Mouse (Mus musculus) cerebellum, postnatal 14 days (tissue): ENCODE data around the gene Hcrt.

Experiments
- DNase-seq, 2 experiments: peaks; one replicate each; pipeline ENCODE4 v3.0.0; 2021; ENCODE audit warnings: mixed read lengths in 2 of 2

Hcrt gene

DNA sequence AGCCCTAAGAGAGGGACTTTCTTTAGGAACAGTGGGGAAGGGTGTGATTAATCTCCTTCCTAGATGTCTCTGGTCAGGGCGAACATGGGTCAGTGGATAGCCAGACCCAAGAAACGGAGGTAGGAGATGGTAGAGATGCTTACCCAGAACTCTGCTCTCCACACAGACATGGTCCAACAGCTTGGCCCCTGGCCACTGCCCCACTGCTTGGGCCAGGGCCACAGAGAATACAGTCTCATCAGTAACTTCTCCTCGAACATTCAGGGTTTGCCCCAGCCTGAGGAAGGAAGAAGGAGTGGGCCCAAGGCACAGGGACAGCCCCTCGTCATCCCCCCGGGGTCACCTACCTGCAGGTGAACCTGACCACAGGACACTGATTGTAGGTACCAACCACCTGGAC lies 5.1 kb upstream of the Hcrt start:
- no peak for DNase-seq

DNA sequence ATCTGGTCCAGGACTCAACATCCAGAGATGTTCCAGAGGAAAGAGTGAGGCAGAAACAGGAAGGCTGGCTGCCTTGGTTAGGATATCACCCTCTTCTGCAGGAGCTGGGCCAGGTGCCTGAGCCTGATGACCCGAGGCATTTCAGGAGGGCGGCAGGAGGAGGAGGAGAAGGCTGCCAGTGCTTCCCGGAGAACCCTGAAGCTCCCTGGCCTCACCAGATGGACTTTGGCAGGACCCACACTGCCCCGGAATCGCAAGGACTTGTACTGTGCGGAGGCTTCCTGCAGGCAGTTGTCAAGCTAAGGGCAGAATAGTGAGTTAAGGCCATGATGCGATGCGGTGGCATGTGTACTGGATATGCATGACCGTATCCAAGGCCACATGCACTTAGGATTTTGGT lies 4.0 kb upstream of the Hcrt start:
- no peak for DNase-seq

DNA sequence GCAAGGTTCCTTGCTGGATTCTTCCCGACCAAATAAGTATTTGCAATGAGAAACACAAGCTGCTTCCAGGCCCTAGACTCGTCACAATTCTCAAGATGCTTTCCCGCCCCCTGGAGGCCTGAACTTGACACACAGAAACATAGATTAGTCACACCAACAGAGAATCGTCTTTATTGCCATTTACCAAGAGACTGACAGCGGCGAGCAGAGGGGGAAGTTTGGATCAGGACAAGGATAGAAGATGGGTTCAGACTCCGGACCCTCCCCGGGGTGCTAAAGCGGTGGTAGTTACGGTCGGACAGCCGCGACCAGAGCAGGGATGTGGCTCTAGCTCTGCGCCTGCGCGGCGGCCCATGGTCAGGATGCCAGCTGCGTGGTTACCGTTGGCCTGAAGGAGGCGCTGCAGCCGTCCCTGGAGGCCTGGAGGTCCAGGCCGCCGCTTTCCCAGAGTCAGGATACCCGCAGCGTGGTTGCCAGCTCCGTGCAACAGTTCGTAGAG lies 1.1 kb downstream of the Hcrt start:
- DNase-seq: peak; percentile 91 to 95

DNA sequence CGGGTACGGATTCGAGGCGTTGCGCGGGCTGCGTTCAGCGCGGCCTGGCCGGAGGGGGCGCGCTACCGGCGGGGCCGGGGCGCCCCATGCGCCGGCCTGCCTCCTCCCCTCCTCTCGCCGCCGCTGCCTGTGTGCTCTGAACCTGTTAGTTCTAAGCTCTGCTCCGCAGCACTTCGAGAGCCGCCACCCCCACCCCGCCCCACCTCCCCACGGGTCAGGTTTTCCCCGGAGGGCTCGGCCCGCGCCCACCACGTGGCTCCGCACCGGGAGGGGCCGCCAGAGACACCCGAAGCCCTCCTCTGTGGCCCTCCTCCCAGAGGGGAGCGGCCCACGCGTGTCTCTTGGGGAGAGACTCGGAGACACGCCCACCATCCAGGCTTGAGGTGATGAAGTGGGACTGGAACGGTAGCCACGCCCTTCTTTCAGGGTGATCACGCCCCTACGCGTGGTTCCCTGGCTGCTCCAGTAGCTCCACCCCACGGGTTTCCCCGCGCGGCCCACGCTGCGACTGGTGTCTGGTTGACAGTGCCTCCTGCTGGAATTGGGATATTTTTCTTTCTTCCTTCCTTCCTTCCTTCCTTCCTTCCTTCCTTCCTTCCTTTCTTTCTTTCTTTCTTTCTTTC lies 3.0 kb downstream of the Hcrt start, which contains the start of gene Kcnh4:
Gene Kcnh4, minus strand, starts transcription at position 332 of the 623 bp plus-strand sequence.
- peak; percentile 45 to 62 for DNase-seq

DNA sequence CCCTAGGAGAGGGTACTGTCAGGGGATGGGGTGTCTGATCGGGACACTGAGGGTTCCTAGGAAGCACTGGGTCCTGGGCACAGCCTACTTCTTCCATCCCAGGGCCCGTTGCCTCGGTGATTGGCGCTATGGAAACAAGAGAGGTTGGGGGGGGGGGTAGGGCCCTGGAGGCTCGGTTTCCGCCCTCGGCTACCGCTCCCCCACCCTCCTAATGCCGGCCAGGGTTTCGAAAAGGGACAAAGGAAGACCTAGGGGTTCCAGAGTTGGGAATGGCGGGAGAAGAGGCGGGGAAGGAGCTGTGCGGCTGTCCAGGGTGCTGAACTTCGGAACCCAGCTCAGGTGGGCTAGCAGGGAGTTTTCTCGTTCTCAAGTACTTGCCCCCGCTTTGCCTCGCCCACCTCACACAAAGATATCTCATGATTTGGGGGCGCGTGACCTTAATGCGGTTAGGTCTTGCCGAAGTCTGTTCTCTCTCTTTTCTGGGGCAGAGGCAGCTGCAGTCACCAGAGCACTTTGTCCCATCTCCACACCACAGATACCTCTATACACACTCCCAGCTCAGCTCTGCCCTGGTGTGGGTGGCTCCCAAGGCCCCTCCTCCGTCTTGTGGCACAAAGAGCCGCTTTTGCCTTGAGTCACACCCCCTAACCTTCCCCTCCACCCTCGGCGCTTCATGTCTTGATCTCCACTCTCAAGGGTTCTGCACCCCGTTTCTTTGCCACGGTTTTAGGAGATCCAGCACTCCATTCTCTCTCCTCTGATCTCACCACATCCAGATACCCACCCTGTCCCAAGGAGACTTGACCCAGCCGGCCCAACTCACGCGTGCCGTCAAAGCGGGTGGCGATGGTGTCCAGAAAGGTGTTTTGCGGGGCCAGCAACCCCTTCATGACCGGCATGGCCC lies 3.8 kb downstream of the Hcrt start:
- no peak for DNase-seq

DNA sequence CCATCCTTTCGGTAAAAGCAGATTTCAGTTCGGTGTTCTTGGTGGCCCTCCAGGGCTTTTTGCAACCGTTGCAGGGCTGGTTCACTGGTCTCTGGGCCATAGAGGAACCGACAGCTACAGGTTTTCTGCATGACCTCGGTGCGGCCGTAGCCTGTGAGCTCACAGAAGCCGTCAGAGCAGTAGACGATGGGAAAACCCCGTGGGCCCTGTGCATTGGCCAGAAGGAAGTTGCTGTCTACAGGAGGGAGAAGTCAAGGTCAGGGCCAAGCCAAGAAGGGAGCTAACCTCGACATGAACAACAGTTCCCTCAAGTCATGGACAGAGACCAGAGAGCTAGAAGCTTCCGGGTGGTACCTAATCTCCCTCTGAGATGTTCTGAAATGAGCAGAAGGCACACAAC lies 5.2 kb downstream of the Hcrt start:
- DNase-seq: no peak

DNA sequence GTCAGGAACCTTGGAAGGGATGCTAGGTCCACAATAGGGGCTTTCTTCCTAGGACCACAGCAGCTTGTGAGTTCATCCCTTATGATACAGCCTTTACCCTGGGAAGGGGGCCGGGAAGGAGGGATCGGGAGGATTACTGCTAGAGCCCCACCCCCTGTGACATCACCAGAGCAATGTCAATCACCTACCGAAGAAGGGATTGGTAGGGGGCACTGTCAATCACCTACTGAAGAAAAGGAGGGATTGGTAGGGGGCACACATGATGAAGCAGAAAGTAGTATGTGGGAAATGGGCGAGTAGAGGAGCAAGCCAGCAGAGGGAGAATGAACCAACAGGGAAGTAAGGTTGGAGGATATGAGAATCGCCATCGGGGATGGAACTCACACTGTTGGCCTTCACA lies 6.3 kb downstream of the Hcrt start:
- no peak for DNase-seq

DNA sequence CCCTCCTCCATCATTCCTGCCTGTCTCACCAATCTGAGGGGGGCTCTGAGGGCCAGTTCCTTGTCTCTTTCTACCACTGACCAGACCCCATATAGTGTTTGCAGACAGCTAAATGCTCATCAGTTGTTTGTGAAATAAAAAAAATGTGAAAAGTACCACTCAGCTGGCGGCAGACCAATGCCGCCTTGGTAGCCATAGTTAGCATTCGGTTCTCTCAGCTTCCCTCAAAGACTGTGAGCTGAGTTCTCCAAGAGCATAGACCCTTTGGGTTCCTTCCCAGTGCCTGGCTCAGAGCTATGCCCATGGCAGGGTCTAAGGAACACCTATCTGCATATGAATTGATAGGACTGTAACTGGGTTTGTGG lies 8.1 kb downstream of the Hcrt start:
- DNase-seq: no peak

DNA sequence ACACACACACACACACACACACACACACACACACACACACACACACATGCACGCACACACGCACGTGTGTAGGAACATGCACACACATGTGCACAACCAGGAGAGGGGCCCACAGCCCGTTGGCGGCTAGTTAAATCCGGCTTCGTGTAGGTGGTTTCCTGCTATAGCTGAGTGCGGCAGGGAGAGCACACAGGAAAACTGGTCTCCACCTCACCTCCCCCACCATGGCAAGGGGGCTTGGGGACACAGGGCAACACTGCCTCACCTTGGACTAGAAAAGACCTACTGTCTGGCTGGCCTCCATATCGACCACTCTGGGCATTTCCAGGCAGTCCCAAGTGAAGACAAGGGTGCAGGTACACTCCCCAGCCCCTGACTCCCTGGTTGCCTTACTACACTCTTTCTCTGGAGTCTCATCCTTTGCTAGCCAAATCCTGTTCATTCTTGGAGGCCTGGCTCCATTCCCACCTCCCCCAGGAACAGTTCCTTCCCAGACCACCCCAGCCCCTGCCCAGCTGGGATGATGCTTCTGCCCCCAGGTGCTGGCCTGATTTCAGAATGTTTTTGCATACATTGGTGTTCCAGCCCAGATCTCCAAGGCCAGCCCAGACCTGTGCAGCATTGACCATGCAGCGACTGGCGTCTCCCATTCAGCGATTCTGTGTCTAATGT lies 8.6 kb downstream of the Hcrt start:
- DNase-seq: no peak

DNA sequence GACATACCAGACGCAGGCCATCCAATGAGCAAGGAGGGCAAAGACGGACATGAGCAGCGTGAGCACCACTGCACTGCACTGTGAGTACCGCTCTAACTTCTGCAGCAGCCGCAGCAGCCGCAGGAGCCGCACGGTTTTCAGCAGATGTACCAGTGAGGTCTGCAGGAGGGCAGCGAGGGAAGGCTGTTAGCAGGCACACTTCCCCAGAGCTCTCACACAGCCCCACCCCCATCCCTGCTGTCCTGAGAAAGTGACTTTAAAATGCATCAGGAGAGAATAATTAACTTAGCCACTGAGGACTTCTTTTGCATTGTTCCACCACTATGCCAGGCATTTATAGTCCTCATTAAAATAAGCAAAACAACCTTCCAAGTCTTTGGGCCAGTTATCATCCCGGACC lies 10.4 kb downstream of the Hcrt start:
- DNase-seq: no peak

DNA sequence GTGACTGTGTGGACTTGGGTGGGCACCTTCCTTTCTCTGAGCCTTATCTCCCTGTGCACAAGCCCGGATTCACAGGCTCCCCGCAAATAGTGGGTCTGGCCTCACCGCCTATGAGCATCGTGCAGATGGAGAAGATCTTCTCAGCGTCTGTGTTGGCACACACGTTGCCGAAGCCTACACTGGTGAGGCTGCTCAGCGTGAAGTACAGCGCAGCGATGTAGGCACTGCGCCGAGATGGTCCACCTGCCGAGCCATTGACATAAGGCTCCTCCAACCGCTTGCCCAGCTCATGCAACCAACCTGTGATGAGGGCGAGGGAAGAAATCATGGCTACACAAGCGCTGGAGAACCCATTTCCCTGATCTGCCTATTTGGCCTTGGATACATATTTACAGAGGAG lies 12.6 kb downstream of the Hcrt start:
- DNase-seq: no peak

DNA sequence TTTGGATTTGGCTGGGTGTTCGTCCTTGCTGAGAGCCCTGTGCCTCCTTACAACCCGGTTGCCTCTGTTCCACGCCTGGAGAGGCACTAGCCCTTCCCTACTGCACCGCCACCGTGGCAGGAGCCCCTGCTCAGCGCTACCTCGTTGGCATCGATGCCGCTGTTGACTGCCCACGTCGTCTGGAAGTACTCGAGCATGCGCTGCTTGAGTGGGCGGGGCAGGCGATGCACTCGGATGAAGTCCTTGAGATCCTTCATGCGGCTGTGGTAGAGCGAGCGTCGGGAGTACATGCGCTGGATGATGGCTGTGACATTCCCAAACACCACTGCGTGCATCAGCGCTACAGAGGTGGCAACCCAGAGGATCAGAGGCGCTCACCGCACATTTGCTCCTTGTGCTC lies 13.3 kb downstream of the Hcrt start:
- DNase-seq: no peak

DNA sequence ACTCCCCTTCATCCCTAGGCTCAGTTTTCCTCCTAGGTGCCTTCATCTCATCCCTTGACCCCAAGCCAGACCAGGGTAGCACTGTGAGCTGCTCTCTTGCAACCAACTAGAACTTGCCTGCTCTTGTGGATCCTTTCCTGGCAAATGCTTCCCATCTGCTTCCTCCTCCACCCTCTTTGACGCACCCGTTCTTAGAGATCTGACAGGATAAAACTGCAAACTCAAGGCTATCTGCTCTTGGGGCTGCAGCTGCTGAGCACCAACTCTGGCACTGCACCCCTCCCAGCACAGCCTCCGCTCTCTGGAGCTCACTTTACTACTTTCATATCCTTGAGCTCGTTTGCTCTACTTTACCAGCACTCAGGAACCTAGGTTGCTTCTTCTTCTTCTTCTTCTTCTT lies 14.1 kb downstream of the Hcrt start:
- no peak for DNase-seq

DNA sequence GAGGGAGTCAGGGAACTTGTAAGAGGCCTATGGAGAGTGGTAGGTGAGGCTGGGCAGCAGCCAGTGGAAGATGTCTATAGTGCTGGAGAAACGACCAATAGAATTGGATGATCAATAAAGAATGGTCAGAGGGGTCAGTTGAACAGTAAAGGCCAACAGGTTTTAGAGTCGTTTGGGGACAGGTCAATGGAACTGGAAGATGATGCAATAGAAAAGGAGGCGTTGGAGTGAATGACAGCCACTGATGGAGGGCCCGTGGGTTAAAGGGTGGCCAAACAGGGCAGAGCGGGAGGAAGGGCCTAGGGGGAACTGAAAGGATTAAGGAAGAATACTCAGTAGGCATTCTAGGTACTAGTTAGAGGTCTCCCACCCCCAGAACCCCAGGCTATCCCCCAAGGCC lies 15.6 kb downstream of the Hcrt start:
- DNase-seq: no peak

DNA sequence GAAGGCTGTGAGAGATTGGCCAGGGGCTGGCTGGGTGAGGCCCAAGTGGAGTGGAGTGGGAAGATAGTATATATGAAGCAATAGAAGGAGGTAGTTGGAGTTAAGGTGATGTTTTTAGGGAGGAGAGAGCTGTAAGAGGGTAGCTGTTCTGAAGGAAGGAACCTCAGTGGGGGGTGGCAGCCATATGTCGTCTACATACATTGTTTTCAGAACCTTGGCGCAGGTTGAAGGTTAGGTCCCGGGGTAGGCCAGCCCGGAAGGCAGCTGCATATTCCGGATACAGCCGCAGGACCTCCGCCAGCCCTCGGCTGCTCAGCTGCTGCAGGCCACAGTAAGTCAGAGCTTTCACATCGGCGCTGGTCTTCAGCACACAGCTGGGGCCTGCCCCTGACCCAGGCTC lies 16.2 kb downstream of the Hcrt start:
- no peak for DNase-seq

DNA sequence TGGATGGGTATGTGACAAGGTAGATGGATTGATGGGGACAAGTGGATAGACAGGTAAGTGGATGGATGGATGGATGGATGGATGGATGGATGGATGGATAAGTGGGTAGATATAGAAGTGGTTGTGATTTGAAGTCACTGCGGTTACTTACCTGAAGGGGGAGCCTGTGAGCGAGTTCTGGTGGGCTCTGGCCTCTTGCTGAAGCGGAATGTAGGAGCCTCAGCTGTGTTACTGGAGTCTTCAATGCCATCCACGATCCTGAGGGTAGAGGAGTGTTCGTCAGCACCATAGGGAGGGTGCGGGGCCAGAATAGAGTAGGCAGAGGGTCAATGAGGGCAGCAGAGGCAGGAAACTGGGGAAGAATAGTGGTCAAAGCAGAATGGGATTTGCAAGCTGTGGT lies 17.6 kb downstream of the Hcrt start:
- DNase-seq: peak; percentile 77

DNA sequence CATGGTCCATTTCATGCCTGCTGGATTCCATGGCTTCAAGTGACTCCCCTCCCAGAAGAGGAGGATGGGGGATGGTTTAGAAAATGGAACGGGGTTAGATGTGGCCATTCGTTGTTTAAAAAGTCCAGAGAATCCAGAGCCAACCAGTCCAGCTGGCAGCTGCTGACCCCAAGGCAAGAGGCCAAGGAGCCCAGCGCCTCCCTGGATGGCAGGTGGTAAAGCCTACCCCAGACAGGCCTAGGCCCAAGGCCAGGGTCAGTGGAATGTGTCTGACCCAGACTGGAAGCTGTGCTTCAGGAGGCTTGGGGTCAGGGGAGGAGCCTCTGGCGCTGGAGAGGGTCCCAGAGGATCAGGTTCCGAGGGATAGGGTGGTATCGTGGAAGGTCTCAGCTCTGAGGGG lies 21.4 kb downstream of the Hcrt start:
- DNase-seq: peak; percentile 42 to 56

DNA sequence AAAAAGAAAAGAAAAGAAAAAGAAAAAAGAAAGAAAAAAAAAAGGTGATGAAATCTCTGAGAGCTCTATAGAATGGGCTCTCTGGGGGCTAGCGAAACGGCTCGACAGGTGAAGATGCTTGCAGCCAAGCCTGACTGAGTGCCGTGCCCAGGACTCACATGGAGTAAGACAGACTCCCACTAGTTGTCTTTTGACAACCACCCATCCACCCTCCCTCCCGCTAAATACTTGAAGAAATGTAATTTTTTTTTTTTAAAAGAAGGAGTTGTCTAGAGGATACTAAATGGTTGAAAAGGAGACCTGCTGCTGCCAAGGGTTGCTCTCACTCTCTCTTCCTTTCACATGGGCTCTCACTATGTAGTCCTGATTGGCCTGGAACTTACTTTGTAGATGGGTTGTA lies 24.0 kb downstream of the Hcrt start:
- DNase-seq: peak in 1 of 2 experiments; percentile 45

DNA sequence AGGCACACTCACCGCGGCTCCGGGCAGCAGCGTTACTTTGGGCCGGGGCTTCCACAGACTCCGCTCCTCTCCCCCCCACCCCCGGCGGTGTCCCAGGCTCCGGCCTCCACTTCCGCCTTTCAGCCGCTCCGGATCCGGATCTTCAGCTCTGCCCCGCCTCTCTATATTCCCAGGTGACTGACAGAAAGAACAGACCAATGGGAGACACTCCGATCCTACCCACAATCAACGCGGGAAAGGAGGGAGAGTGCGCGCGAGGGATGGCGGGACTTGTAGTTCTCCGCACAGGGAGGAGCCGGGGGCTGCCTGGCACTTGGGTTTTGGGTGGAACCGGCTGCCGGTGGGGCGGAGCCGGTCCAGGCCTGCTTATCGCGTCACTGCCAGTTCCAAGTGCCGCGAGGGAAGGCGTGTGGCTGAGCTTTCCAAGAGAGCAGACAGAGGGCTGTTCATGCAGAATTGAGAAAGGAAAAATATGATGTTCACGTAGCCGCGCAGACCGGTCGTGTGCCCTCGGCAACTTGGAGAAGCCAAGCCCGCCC lies 24.6 kb downstream of the Hcrt start, which contains the start of gene Rab5c:
Gene Rab5c, minus strand, starts transcription at position 150 of the 539 bp plus-strand sequence.
- DNase-seq: peak; percentile 98

DNA sequence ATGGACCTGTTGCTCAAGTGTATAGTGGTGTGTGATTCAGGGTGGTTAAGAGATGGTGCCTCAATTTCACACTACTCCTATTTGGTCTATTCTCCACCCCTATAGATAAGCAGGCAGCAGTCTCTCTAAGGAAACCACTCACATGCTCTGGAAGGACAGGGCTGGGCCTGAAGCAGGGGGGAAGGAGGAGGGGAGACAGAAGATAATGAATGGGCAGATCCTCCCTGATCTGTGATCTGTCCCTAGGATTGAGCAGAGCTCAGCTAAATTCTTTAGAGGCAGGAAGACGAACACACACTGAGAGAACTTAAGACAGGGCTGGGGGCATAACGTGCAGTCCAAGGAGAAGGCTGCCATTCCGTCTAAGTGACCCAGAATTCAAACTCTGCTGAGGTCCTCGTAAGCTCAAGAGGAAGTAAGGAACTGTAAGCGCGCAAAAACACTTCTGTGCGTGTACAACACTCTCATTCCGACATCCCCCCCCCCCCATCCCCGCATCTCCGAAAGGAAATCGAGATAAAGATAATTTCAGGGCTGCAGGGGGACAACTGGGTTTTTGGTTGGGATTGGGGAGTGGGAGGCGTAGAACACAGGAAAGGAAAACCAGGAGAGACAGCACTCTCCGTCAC lies 25.5 kb downstream of the Hcrt start:
- no peak for DNase-seq

DNA sequence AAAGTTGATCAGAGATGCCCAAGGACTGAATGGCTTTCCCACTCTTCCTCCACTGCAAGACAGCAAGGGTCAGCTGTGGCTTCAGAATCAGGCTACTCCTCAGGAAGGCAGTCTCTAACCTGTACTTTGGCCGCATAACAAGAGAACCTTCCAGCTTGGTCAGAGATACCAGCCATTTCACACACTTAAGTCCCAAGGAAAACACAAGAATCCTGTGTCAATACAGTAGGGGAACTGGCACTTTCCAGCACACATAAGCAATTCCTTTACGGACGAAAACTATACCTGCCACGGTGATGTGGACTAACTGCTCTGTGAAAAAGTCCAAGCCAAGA lies 26.0 kb downstream of the Hcrt start:
- DNase-seq: no peak

DNA sequence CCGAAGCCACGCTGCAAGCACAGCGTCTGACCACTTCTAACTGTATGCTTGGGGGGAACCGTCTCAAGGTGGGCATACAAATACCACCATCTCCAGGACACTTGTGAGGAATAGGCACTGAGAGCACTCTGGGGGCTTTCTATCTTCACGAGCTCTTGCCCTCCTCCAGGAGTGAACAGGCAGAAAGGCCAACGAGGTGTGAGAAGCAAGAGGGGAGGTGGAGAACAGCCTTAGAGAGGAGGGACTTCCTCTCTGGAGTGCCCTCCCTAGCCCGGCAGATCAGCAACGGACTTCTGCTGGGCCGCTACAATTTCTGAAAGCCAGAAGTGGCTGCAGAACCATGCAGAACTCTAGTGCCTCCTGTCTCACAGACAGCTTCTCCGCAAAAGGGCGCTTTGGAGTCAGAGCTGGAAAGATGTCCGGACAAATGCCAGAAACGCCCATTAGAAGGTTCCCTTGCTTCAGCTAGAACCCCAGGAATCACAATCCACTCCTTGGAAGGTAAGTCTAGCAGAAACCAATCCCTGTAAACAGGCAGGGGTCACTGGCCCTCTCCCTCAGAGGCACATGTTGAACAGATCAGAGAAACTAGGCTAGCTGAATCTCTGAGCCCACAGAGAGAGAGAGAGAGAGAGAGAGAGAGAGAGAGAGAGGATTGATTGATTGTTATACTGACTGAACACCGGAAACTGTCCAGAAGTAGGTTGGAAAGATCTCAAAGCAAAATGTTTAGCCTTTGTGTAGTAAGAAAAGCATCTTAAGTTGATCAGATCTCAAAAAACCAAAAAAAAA lies 26.6 kb downstream of the Hcrt start:
- DNase-seq: no peak
